Mouse (Mus musculus): ENCODE data around the gene Toporsl.

DNA sequence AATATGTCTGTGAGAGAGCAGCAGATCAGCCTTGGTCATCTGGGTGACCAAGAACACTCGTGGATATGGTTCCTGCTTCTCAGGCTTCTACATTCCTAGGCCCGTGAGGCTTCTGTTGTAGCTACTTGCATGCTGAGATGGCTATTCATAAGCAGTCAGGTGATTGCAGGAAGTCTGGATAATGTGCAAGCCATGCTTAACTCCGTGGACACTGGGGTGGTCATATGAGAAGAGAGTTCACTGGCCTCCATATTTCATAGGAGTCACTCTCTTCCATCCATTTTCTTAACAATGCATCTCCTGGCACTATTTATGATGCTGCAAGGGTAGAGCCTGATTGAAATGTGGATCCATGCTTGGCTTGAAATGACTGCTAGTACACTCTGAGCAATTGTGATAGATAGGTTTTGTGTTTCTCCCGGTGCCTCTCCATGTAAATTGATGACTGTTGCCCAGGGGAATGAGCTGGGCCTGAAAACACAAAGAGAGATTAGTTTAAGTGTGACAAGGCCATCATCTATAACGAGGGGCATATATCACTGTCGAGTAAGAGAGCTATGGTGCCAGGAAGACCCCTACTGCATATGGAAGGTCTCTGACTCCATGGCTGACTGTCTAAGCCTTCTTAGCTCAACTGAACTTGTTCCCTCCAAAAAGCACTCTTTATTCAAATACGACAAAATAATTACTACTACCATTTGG is 2.3 kb downstream of the Toporsl start:
- TF ChIP-seq CTCF (conservative IDR thresholded peaks at IDR 0.05; ENCODE audit: insufficient read depth, insufficient read length, low read depth, low read length) (no peak), POLR2A (IDR thresholded peaks at IDR 0.05; ENCODE audit: low read depth, low read length) (no peak)

Data from kidney, adult 2 months (tissue).